Mouse (Mus musculus): ENCODE data around the gene Shmt2.
A peak's percentile ranks its signal among the peaks of the same experiment; 100 is the strongest.

Gene Shmt2

GRCm38 (mm10) chr10:127520714-127521357 lies 1.4 kb downstream of the Shmt2 start:
- no peak for DNase-seq (ENCODE audit: low read depth, low spot score)
- H3K27me3 ChIP-seq (ENCODE audit: control insufficient read depth, insufficient read depth, low read length, poor library complexity, severe bottlenecking), result no peaks in the 10 kb centered on the region
- H3K36me3 ChIP-seq (ENCODE audit: control insufficient read depth, insufficient read depth, low read length, poor library complexity, severe bottlenecking), result peaks cover 6% of the 10 kb centered on the region

GRCm38 (mm10) chr10:127519903-127520713 lies 2.1 kb downstream of the Shmt2 start:
- no peaks in the 10 kb centered on the region for H3K27me3 ChIP-seq (ENCODE audit: control insufficient read depth, insufficient read depth, low read length, poor library complexity, severe bottlenecking)
- no peak for DNase-seq (ENCODE audit: low read depth, low spot score)
- H3K36me3 ChIP-seq (ENCODE audit: control insufficient read depth, insufficient read depth, low read length, poor library complexity, severe bottlenecking), result peaks cover 6% of the 10 kb centered on the region

GRCm38 (mm10) chr10:127519041-127519701 lies 3.1 kb downstream of the Shmt2 start:
- Histone ChIP-seq H3K27me3 (ENCODE audit: control insufficient read depth, insufficient read depth, low read length, poor library complexity, severe bottlenecking) (no peaks in the 10 kb centered on the region), H3K36me3 (ENCODE audit: control insufficient read depth, insufficient read depth, low read length, poor library complexity, severe bottlenecking) (peaks cover 6% of the 10 kb centered on the region)
- no peak for DNase-seq (ENCODE audit: low read depth, low spot score)

- peaks cover 6% of the 10 kb centered on the region for H3K36me3 ChIP-seq (ENCODE audit: control insufficient read depth, insufficient read depth, low read length, poor library complexity, severe bottlenecking)
- no peaks in the 10 kb centered on the region for H3K27me3 ChIP-seq (ENCODE audit: control insufficient read depth, insufficient read depth, low read length, poor library complexity, severe bottlenecking)
- DNase-seq (ENCODE audit: low read depth, low spot score), result no peak
Observed at GRCm38 (mm10) chr10:127517941-127518340, 4.3 kb downstream of the Shmt2 start.

- H3K27me3 ChIP-seq (ENCODE audit: control insufficient read depth, insufficient read depth, low read length, poor library complexity, severe bottlenecking), result no peaks in the 10 kb centered on the region
- DNase-seq (ENCODE audit: low read depth, low spot score), result no peak
- H3K36me3 ChIP-seq (ENCODE audit: control insufficient read depth, insufficient read depth, low read length, poor library complexity, severe bottlenecking), result peaks cover 6% of the 10 kb centered on the region
Observed at GRCm38 (mm10) chr10:127516576-127517260, 5.5 kb downstream of the Shmt2 start.

- H3K36me3 ChIP-seq (ENCODE audit: control insufficient read depth, insufficient read depth, low read length, poor library complexity, severe bottlenecking), result peaks cover 6% of the 10 kb centered on the region
- DNase-seq (ENCODE audit: low read depth, low spot score), result no peak
- H3K27me3 ChIP-seq (ENCODE audit: control insufficient read depth, insufficient read depth, low read length, poor library complexity, severe bottlenecking), result no peaks in the 10 kb centered on the region
Observed at GRCm38 (mm10) chr10:127515983-127516459, 6.2 kb downstream of the Shmt2 start.

- no peak for DNase-seq (ENCODE audit: low read depth, low spot score)
- peaks cover 6% of the 10 kb centered on the region for H3K36me3 ChIP-seq (ENCODE audit: control insufficient read depth, insufficient read depth, low read length, poor library complexity, severe bottlenecking)
- no peaks in the 10 kb centered on the region for H3K27me3 ChIP-seq (ENCODE audit: control insufficient read depth, insufficient read depth, low read length, poor library complexity, severe bottlenecking)
Observed at GRCm38 (mm10) chr10:127515271-127515982, 6.8 kb downstream of the Shmt2 start.

GRCm38 (mm10) chr10:127514764-127515163 lies 7.5 kb downstream of the Shmt2 start, which contains the start of gene Ndufa4l2:
TSS of gene Ndufa4l2 (plus strand) at chr10:127514967.
- DNase-seq (ENCODE audit: low read depth, low spot score), result no peak
- H3K27me3 ChIP-seq (ENCODE audit: control insufficient read depth, insufficient read depth, low read length, poor library complexity, severe bottlenecking), result no peaks in the 10 kb centered on the region
- peaks cover 6% of the 10 kb centered on the region for H3K36me3 ChIP-seq (ENCODE audit: control insufficient read depth, insufficient read depth, low read length, poor library complexity, severe bottlenecking)

- no peak for DNase-seq (ENCODE audit: low read depth, low spot score)
- Histone ChIP-seq H3K27me3 (ENCODE audit: control insufficient read depth, insufficient read depth, low read length, poor library complexity, severe bottlenecking) (no peaks in the 10 kb centered on the region), H3K36me3 (ENCODE audit: control insufficient read depth, insufficient read depth, low read length, poor library complexity, severe bottlenecking) (peaks cover 4% of the 10 kb centered on the region)
Observed at GRCm38 (mm10) chr10:127514111-127514698, 8.0 kb downstream of the Shmt2 start.

GRCm38 (mm10) chr10:127513501-127514091 lies 8.6 kb downstream of the Shmt2 start:
- DNase-seq (ENCODE audit: low read depth, low spot score), result no peak
- H3K27me3 ChIP-seq (ENCODE audit: control insufficient read depth, insufficient read depth, low read length, poor library complexity, severe bottlenecking), result no peaks in the 10 kb centered on the region

GRCm38 (mm10) chr10:127512813-127513212 lies 9.4 kb downstream of the Shmt2 start:
- no peaks in the 10 kb centered on the region for H3K27me3 ChIP-seq (ENCODE audit: control insufficient read depth, insufficient read depth, low read length, poor library complexity, severe bottlenecking)
- H3K36me3 ChIP-seq (ENCODE audit: control insufficient read depth, insufficient read depth, low read length, poor library complexity, severe bottlenecking), result peaks cover 2% of the 10 kb centered on the region
- peak; percentile 95 for DNase-seq (ENCODE audit: low read depth, low spot score)

More at GRCm38 (mm10) chr10:127513501-127514091, 8.6 kb downstream of the Shmt2 start:
- peaks cover 3% of the 10 kb centered on the region for H3K36me3 ChIP-seq (ENCODE audit: control insufficient read depth, insufficient read depth, low read length, poor library complexity, severe bottlenecking)

GRCm38 (mm10) chr10:127512307-127512666 lies 10.0 kb downstream of the Shmt2 start:
- peaks cover 1% of the 10 kb centered on the region for H3K36me3 ChIP-seq (ENCODE audit: control insufficient read depth, insufficient read depth, low read length, poor library complexity, severe bottlenecking)
- no peaks in the 10 kb centered on the region for H3K27me3 ChIP-seq (ENCODE audit: control insufficient read depth, insufficient read depth, low read length, poor library complexity, severe bottlenecking)
- no peak for DNase-seq (ENCODE audit: low read depth, low spot score)

GRCm38 (mm10) chr10:127511634-127512306 lies 10.5 kb downstream of the Shmt2 start:
- H3K27me3 ChIP-seq (ENCODE audit: control insufficient read depth, insufficient read depth, low read length, poor library complexity, severe bottlenecking), result no peaks in the 10 kb centered on the region
- DNase-seq (ENCODE audit: low read depth, low spot score), result peak; percentile 80

More at GRCm38 (mm10) chr10:127511634-127512306, 10.5 kb downstream of the Shmt2 start:
- no peaks in the 10 kb centered on the region for H3K36me3 ChIP-seq (ENCODE audit: control insufficient read depth, insufficient read depth, low read length, poor library complexity, severe bottlenecking)

Data from splenic B cell, adult 2 months (primary cell).